In the genomic region with DNA sequence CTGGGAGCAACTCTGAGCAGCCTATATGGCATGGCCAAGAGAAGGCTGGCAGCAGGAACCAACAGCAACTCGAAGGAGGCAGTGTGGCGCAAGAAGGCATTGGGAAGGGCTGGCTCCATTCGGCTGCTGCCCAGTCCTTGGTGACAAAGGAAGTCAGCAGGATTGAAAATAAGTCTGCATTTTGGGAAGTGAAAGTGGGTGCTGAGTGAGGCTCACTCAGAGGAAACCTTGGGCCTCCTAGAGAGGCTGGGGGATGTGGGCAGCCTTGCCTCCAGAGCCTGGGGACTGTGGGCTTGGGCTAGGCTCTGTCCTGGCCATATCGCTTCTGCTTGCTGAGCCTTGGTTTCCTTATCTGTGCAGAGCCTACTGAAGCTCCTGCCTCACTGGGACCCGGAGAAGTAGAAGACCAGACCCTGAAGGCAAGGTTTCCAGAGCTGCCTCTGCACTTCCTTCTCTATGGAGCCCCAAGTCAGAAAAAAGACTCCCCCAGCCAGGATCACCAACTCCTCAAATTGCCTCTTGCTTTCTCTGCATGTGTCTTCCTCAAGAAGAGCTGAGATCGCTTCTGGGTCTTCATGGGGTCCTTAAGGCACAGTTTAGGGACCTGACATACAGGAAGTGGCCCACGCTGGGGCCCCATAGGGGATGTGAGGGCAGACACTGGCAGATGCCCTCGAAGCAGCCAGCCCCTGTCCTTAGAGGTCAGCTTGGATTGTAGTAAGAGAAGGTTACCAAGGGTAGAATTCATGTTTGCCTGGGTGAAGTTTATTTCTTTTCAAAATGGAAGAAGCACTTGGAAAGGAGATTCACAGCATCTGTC, we compare ENCODE assay signal across 13 mouse cellular contexts. TPM values are rescaled to one million over a fixed set of nuclear protein-coding genes. Genes with fewer than 3 reads are reported as not detected.
DNase-seq lines count a peak whose midpoint lies in the region; ATAC-seq and TF ChIP-seq lines count a peak whose summit lies in the region.
"Had no signal": no experiment of that assay in that cellular context is flagged by ENCODE, and none has a peak within 500 bp of the region (broad histone marks: within the 10 kb centered on the region; RNA-seq: fewer than 3 reads in every experiment).

No protein-coding gene starts in this region.

- peak; percentile 3 for TF ChIP-seq RAD21 in CH12.LX (IDR thresholded peaks at IDR 0.05; ENCODE audit: low read depth, low read length)

- no peaks in the 10 kb centered on the region for H3K36me3 ChIP-seq in heart, embryonic 10.5 days
- H3K36me3 ChIP-seq in CH12.LX (replicated peaks in 1 of 2; ENCODE audit: control insufficient read depth in 1 of 2, insufficient read depth in 1 of 2, low read length in 1 of 2) = no peaks in the 10 kb centered on the region
- H3K36me3 ChIP-seq in forebrain, embryonic 14.5 days (ENCODE audit: control insufficient read depth, insufficient read depth, low read length) = no peaks in the 10 kb centered on the region
- H3K36me3 ChIP-seq: limb, embryonic 15.5 days had no signal

- H3K4me3 ChIP-seq in heart, embryonic 10.5 days = no peak overlapping the region
- H3K4me3 ChIP-seq in CH12.LX (replicated peaks in 1 of 3; ENCODE audit: low read depth in 2 of 3, low read length in 2 of 3, poor library complexity in 1 of 3) = peak overlapping the region; percentile 6 to 28 (median 8)
- H3K4me3 ChIP-seq in forebrain, embryonic 14.5 days (ENCODE audit: low read depth, low read length) = no peak overlapping the region
- H3K4me3 ChIP-seq: limb, embryonic 15.5 days had no signal

- H3K4me1 ChIP-seq in heart, embryonic 10.5 days = peaks cover 91% of the 10 kb centered on the region
- H3K4me1 ChIP-seq in CH12.LX (ENCODE audit: control insufficient read depth in 1 of 2, insufficient read depth in 2 of 2) = peaks cover 44 to 84% of the 10 kb centered on the region in 2 experiments
- H3K4me1 ChIP-seq in forebrain, embryonic 14.5 days (ENCODE audit: control insufficient read depth, insufficient read depth, low read length) = peaks cover 13% of the 10 kb centered on the region

- peak; percentile 92 for TF ChIP-seq EP300 in CH12.LX (IDR thresholded peaks at IDR 0.05; ENCODE audit: low read length)

- H3K4me2 ChIP-seq in CH12.LX (ENCODE audit: insufficient read depth, low read depth, poor library complexity, severe bottlenecking) = peak overlapping the region; percentile 63
- H3K4me2 ChIP-seq in forebrain, embryonic 14.5 days (ENCODE audit: low read length) = no peak overlapping the region
- H3K4me2 ChIP-seq: limb, embryonic 15.5 days had no signal

- ATAC-seq in megakaryocyte progenitor cell, adult 5-6 weeks (replicated peaks; ENCODE audit: poor library complexity) = peak; percentile 79
- ATAC-seq in forebrain, embryonic 14.5 days = no peak

- no peak for TF ChIP-seq CTCF in CH12.LX (conservative IDR thresholded peaks at IDR 0.05 in 1 of 2, IDR thresholded peaks at IDR 0.05 in 1 of 2; ENCODE audit: low read depth in 2 of 2, low read length in 2 of 2)

- peaks cover 19% of the 10 kb centered on the region; the same call in 1 of the 2 replicates for H3K27me3 ChIP-seq in heart, embryonic 10.5 days (ENCODE audit: insufficient read depth, poor library complexity, severe bottlenecking)
- H3K27me3 ChIP-seq in CH12.LX (replicated peaks) = no peaks in the 10 kb centered on the region
- no peaks in the 10 kb centered on the region for H3K27me3 ChIP-seq in forebrain, embryonic 14.5 days (replicated peaks; ENCODE audit: control insufficient read depth, insufficient read depth, low read length)
- H3K27me3 ChIP-seq: limb, embryonic 15.5 days had no signal

- peak overlapping the region; percentile 50 for H3K9ac ChIP-seq in CH12.LX (ENCODE audit: insufficient read depth, low read depth)
- H3K9ac ChIP-seq in forebrain, embryonic 14.5 days (ENCODE audit: low read length) = no peak overlapping the region
- H3K9ac ChIP-seq: limb, embryonic 15.5 days had no signal

- H3K79me2 ChIP-seq in CH12.LX (replicated peaks; ENCODE audit: control insufficient read depth, extremely low read depth, insufficient read depth, poor library complexity, severe bottlenecking) = no peaks in the 10 kb centered on the region

- peak overlapping the region; percentile 57 for H3K27ac ChIP-seq in heart, embryonic 10.5 days
- H3K27ac ChIP-seq in CH12.LX (ENCODE audit: insufficient read depth, low read depth) = peak overlapping the region; percentile 73
- no peak overlapping the region for H3K27ac ChIP-seq in forebrain, embryonic 14.5 days (ENCODE audit: low read depth, low read length)
- H3K27ac ChIP-seq: limb, embryonic 15.5 days had no signal

- no peak for DNase-seq in heart, embryonic 10.5 days (ENCODE audit: low spot score)
- no peak for DNase-seq in heart, postnatal 4 days
- DNase-seq in CH12.LX (ENCODE audit: extremely low read depth) (peak; percentile 76), liver (peak; percentile 68)
- no peak for DNase-seq in embryo, embryonic 11 days
- no peak for DNase-seq in forebrain, embryonic 14.5 days (ENCODE audit: low spot score)
- no peak for DNase-seq in layer of hippocampus, postnatal 25 days (ENCODE audit: extremely low spot score in 1 of 2, low spot score in 1 of 2)

- 70% methylated on average over 8 of the region's 8 CpGs for WGBS in heart, embryonic 10.5 days
- 78% methylated on average over 8 of the region's 8 CpGs for WGBS in forebrain, embryonic 14.5 days

- in situ Hi-C loops in CH12.LX (cut with MboI; ENCODE audit: low pct_ligation_motif_present, low pct_unique_long_range_greater_than_20kb, low sequenced_read_pairs) = no loop called here

- dilution Hi-C loops in CH12.LX (cut with MboI; ENCODE audit: extremely low pct_ligation_motif_present, extremely low pct_unique_long_range_greater_than_20kb, low sequenced_read_pairs) = no loop called here

- no peaks in the 10 kb centered on the region for H3K9me3 ChIP-seq in heart, embryonic 10.5 days
- no peaks in the 10 kb centered on the region for H3K9me3 ChIP-seq in CH12.LX (replicated peaks; ENCODE audit: low read length)
- H3K9me3 ChIP-seq in forebrain, embryonic 14.5 days (replicated peaks; ENCODE audit: control insufficient read depth, low read length) = no peaks in the 10 kb centered on the region
- H3K9me3 ChIP-seq: limb, embryonic 15.5 days had no signal

- peak; percentile 54; the same call in 1 of the 2 replicates for TF ChIP-seq POLR2A in CH12.LX (IDR thresholded peaks at IDR 0.05; ENCODE audit: low read depth, low read length)

TF ChIP-seq in CH12.LX, 34 proteins besides CTCF, POLR2A, EP300 and RAD21 (continues in another document):
- TF ChIP-seq RCOR1 (conservative IDR thresholded peaks at IDR 0.05; ENCODE audit: low read depth, low read length) (peak; percentile 69; the same call in 1 of the 2 replicates), MEF2A (IDR thresholded peaks at IDR 0.05; ENCODE audit: borderline replicate concordance, low read depth, low read length) (peak; percentile 78), IRF4 (IDR thresholded peaks at IDR 0.05; ENCODE audit: low read depth, low read length) (peak; percentile 97), MAX (IDR thresholded peaks at IDR 0.05; ENCODE audit: low read length) (peak; percentile 18; the same call in 1 of the 2 replicates), CHD2 (IDR thresholded peaks at IDR 0.05; ENCODE audit: low read length) (peak; percentile 80), MYC (IDR thresholded peaks at IDR 0.05; ENCODE audit: low read depth, low read length) (no peak), UBTF (IDR thresholded peaks at IDR 0.05; ENCODE audit: low read depth, low read length) (peak; percentile 82; the same call in 1 of the 2 replicates), MAZ (IDR thresholded peaks at IDR 0.05; ENCODE audit: low read depth, low read length) (peak; percentile 80; the same call in 1 of the 2 replicates), BHLHE40 (IDR thresholded peaks at IDR 0.05; ENCODE audit: low read depth, low read length) (peak; percentile 56), JUN (IDR thresholded peaks at IDR 0.05; ENCODE audit: insufficient read depth, low read depth, low read length) (no peak), POLR2AphosphoS2 (IDR thresholded peaks at IDR 0.05; ENCODE audit: low read depth, low read length) (no peak), ZC3H11A (IDR thresholded peaks at IDR 0.05; ENCODE audit: low read depth, low read length) (no peak), E2F4 (IDR thresholded peaks at IDR 0.05; ENCODE audit: insufficient replicate concordance, low read depth, low read length) (no peak), JUND (conservative IDR thresholded peaks at IDR 0.05; ENCODE audit: low read depth, low read length) (no peak), ELF1 (IDR thresholded peaks at IDR 0.05; ENCODE audit: low read depth, low read length) (peak; percentile 66), MXI1 (IDR thresholded peaks at IDR 0.05; ENCODE audit: low read depth, low read length) (no peak), SMC3 (IDR thresholded peaks at IDR 0.05; ENCODE audit: low read depth, low read length) (peak; percentile 16), HCFC1 (IDR thresholded peaks at IDR 0.05; ENCODE audit: low read depth, low read length) (peak; percentile 23; the same call in 1 of the 2 replicates), TBP (conservative IDR thresholded peaks at IDR 0.05; ENCODE audit: low read depth, low read length) (0 out of 2 replicates have a peak, but pooled peaks have one; percentile 43), ZMIZ1 (IDR thresholded peaks at IDR 0.05; ENCODE audit: low read depth, low read length) (0 out of 2 replicates have a peak, but pooled peaks have one; percentile 36), CHD1 (IDR thresholded peaks at IDR 0.05; ENCODE audit: low read depth, low read length) (no peak)

RNA-seq across cellular contexts. Expression of a gene that starts 14.3 kb away (rescaled TPM):
- polyA plus RNA-seq in heart, embryonic 10.5 days (2016; fragmentation: Nextera tagmentation; extraction: Ambion mirVana) = 20.8 and 21.4 TPM in 2 replicates
- 10 to 100 TPM; 12.0 to 13.5 TPM for total RNA-seq in heart, postnatal 4 days (2021)
- total RNA-seq in CH12.LX (2012; rRNA removed) (3.5 and 3.7 TPM in 2 replicates), CH12.LX (2014; rRNA removed) (1.0 and 1.3 TPM in 2 replicates)
- 1.9 and 3.5 TPM in 2 replicates for polyA plus RNA-seq in CH12.LX (2012; ENCODE audit: insufficient read length, low read depth)
- total RNA-seq in megakaryocyte progenitor cell, adult 5-6 weeks (2015) = 3.0 and 4.4 TPM in 2 replicates
- 1.4 and 3.7 TPM in 2 replicates for total RNA-seq in megakaryocyte progenitor cell, adult 5-6 weeks (2017)
- polyA plus RNA-seq in forebrain, embryonic 14.5 days (2014; fragmentation: Nextera tagmentation; extraction: Ambion mirVana) = 31.4 and 42.0 TPM in 2 replicates
- total RNA-seq in layer of hippocampus, postnatal 25 days (2021) = 10 to 100 TPM; 42.7 to 48.9 TPM

RNA-seq across cellular contexts. Expression of a gene that starts 51.5 kb away (rescaled TPM):
- not detected in 2 replicates for polyA plus RNA-seq in heart, embryonic 10.5 days (2016; fragmentation: Nextera tagmentation; extraction: Ambion mirVana)
- total RNA-seq in heart, postnatal 4 days (2021) = not detected
- total RNA-seq in CH12.LX (2012; rRNA removed) = not detected in 2 replicates
- total RNA-seq in CH12.LX (2014; rRNA removed) = not detected in 2 replicates
- not detected in 2 replicates for polyA plus RNA-seq in CH12.LX (2012; ENCODE audit: insufficient read length, low read depth)
- total RNA-seq in megakaryocyte progenitor cell, adult 5-6 weeks (2015) = not detected in 2 replicates
- not detected in 2 replicates for total RNA-seq in megakaryocyte progenitor cell, adult 5-6 weeks (2017)
- polyA plus RNA-seq in forebrain, embryonic 14.5 days (2014; fragmentation: Nextera tagmentation; extraction: Ambion mirVana) = not detected in 2 replicates
- total RNA-seq in layer of hippocampus, postnatal 25 days (2021) = not detected
- total RNA-seq: ES-E14 had no signal
- polyA plus RNA-seq: embryonic facial prominence, embryonic 14.5 days; heart, embryonic 14.5 days; kidney, embryonic 14.5 days; limb, embryonic 15.5 days had no signal

Comparison
In these comparisons a context has a peak if more than half of its experiments do, and no peak if none do; other contexts are left out.
1. DNase-seq: peak in CH12.LX (single experiment) and liver (single experiment); none in heart, embryonic 10.5 days (single experiment), heart, postnatal 4 days (single experiment), embryo, embryonic 11 days (single experiment), forebrain, embryonic 14.5 days (single experiment) and layer of hippocampus, postnatal 25 days (0 of 2).
2. H3K4me3 ChIP-seq: peak in CH12.LX (3 of 3); none in heart, embryonic 10.5 days (single experiment) and forebrain, embryonic 14.5 days (single experiment).